Mouse (Mus musculus) ovary, postnatal 10 days (tissue): Measurements from ENCODE around the gene Iqcj.

Source experiments
- DNase-seq: peaks from one replicate; pipeline ENCODE4 v3.0.0; 2022; ENCODE audit warnings: low spot score

Gene Iqcj

DNA sequence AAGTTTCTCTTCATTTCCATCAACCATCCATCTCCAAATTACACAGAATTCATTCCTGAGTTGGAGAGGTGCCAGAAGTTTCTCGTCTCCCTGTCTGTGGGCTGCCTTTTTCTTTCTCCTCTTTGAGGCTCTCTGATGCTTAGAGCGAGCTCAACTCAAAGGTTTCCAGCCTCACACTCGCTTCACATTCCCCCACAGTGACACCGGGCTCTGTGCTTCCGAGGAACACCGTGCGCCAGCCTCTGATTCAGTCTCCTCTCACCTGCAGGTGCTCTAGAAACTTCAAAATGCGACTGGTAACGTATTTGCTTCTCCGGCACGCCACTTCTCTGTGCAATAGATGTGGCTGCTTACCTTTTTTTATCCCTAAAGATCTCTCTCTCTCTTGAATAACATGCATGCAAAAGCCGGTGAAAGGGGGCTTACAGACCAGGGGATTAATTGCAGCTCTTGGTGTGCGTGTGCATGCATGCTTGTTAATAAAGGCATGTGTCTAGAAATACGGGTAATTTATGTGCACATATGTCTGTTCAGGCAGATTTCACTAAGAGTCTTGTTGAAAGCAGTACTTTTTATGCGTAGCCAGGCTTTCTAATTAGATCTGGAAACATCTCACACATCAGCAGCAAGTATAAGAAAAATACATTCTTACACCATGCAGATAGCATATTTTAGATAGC lies at the start of gene Iqcj, which contains the start of gene Iqschfp:
Gene Iqcj, plus strand, starts transcription at position 195 of the 680 bp plus-strand sequence.
Gene Iqschfp, plus strand, starts transcription at position 207 of the 680 bp plus-strand sequence.
- no peak for DNase-seq

DNA sequence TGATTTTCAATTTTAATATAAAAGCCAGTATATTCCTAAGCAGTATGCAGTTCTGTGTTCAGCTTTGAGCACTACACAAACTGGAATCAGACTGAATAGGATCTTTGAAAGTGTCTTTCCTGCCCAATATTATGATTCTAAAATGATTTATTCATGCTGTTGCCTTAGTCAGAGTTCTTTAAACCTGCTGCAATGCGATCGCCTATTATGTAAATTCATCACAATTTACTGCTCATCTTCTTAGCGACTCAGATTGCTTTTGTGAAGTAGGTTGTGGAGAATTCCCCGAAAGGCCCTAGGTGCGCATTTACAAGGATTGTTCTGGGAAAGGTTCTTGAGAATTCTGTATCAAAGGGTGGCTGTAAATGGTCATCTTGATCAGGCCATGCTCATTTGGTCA lies 39.6 kb upstream of the Iqcj start:
- DNase-seq, result no peak

DNA sequence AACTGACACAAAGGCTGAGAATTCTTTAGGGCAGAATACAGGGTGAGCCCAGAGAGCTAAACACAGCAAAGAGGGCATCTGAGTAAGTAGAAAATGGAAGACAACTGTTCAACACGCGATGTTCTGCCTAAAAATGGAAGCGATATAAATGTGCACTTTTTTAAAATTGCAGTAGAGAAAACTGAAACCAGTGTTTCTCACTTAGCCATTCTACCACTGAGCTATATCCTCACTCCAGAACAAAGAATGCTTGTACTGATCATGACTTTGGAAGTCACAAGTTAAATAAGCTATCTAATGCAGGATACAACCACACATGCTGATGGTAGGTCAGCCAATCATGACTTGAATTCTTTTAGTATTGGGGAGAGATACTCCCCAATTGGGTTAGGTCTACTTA lies 30.5 kb upstream of the Iqcj start:
- DNase-seq, result no peak

DNA sequence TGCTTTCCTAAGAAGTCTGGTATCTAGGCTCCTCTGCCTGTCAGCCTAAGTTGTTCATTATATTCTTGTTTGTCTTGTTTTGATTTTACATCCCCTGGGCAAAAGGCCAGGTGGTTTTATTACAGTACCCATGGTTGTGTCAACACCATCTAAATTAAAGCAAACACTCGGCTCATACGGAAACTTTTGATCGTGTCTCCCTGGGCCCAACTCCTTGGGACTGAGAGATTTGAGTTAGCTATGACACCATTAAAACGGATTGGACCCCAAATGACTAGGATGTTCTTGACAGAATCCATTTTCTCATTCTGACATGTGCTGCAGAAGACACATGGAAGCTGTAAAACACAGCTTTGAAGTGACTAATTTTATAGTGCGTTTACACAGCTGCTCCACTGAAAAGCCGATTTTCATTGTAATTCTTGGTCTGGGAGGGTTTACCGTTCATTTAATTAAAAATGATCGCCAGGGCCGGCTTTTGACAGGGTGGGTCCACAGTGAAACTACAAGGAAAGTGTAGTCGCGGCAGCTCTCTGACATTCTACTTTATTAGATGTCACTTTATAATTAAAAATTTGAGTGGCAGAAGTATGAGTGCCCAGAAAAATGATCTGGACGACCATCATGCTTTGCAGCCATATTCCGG lies 24.5 kb upstream of the Iqcj start:
- no peak for DNase-seq

DNA sequence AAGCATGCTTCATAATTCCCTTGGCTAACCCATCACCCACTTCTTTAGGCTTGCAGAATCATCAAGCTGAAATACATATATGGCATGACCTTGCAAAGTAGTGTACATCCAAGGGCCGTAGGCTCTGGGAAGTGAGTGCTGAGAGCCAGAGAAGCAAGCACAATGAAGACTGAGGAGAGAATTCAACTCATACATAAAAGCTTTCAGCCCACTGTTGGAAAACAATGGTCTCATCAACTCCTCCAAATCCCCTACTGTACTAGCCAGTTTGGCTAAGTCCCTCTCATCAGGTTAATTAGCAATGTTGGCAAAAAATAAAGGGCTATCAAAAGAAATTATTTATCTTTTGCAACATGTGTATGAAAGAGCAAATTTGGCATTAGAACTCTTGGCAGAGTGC lies 22.6 kb upstream of the Iqcj start:
- DNase-seq, result no peak

DNA sequence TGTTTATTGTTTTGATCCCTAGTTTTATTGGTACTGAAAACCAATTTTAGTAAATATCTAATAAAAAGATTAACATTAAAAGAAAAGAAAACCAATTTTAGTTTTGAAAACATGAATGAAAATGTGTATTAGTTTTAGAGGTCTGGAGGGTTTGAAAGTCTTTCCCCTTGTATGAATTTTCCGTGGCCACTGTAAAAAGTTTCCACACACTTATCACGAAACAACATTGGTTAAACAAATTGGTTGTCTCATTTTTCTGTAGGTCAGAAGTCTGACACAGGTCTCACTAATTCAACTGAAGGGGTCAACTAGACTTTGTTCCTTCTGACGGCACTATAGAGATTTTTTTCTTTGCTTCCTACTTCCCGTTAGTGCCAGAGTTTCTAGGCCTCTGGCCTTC lies 14.8 kb upstream of the Iqcj start:
- DNase-seq, result no peak

DNA sequence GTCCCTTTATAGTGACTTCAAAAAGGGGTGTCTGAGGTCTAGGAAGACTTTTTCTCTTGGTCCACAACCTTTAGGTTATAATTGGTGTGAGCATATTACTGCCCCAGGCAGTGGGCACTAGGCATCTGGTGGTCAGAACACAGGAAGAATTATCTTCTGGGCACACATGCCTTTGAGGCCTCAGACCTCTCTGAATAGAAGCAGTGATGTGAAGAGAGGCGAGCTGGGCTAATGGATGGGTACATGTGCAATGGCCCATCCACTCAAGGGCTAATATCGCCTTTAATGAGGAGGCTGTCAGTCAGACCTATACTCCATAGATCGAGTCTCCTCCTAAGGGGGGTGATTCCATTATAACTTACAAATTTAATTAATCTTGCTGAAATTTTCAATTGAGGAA lies 7.7 kb upstream of the Iqcj start:
- no peak for DNase-seq

DNA sequence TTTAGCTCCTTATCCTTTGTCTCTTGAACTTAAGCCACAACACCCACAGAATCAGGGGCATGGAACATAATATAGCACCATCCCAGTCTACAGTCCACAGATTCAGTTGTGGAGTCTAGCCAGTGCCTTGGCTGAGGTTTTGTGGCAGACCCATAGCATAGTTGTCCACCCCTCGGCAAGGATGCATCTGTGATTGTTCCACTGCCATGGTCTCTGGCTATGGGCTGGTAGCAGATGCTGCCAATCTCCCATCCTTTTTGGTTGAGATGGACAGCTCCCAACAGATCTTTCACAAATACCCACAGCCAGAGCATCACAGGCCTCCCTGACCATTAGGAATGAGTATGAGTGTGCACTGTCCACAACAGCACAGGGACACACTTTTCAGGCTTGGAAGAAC lies 5.8 kb upstream of the Iqcj start:
- no peak for DNase-seq

DNA sequence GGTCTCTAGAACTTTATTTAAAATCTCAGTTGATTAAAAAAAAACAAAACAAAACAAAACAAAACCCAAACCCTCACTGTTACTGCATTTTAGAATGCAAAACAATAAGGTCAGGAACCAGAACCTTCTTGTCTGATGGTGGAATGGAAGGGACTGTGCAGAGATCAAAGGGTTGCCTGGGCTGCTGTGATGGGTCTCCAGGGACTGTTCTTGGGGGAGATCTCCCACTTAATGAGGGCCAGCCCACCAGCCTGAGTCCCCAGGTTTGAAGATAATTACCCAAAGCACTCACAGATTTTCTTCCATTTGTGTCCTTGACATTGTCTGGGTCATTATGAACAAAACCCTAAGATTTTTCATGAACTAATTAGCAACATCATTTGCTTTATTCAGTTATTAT lies 4.8 kb upstream of the Iqcj start:
- no peak for DNase-seq

DNA sequence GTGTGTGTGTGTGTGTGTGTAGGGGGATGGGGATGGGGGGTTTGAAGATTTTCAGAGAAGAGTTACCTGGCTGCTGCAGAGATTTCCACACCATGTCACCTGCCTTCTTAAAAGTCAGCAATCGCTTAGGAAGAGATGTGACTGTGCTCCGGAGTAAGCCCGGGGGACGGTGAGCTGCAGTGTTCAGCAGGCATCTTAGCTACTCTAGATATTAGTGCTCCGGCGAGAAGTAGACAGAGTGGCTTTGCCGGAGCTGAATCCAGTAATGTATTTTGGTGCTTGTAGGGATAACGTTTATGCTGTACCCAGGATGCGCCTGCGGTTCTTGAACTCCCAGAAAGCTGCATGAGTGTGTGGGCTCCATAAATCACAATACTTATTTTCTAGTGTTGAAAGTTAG lies 748 bp downstream of the Iqcj start:
- no peak for DNase-seq

DNA sequence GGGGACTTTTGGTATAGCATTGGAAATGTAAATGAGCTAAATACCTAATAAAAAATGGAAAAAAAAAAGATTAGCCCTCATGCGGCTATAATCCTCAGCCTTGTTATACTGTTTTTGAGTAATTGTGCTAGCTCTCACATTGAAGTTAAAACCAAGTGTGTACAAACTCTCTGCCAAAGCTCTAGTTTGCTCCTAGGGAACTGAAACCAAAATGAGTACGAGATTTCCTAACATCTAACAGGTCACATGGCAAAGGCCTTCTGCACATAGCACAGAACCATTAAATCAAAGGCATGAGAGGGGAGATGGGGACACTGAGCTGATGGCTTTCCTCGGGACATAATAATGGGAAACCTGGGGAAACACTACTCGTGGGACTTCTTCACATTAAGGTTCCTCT lies 10.5 kb downstream of the Iqcj start:
- DNase-seq, result no peak

DNA sequence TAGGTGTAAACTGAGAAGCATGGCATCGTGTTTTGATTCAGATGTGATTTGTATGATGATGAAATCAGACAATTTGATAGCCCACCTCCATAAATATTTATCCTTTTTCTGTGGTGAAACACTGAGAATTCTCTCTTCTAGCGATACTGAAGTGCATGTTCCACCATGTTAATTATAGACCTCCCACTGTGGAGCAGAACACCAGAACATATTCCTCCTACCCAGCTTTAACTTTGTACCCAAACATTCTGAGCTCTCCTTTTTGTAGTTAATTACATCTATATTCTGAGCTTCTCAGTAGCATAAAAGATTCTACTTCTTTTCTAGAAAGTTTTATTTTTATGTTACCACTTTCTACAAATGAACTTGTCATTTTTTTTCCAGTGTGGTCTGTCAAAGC lies 16.6 kb downstream of the Iqcj start:
- no peak for DNase-seq

DNA sequence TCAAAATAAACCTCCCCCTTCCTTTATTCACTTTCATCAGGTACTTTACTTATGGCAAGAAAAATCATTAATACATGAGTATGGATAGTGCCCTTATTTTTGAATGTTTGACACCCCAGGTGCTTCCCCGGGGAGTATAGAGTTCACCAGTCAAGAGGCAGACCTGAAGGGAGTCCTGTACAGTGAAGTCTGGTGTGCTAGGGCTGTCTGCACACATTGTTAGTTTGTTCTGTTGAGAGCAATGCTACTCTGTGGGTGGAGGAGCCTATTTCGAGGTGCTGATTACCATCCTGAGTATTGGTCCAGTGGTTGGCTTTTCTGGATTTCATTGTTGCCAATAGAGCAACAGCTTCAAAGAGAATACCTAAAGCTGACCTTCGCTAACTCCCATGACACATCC lies 26.1 kb downstream of the Iqcj start:
- no peak for DNase-seq

DNA sequence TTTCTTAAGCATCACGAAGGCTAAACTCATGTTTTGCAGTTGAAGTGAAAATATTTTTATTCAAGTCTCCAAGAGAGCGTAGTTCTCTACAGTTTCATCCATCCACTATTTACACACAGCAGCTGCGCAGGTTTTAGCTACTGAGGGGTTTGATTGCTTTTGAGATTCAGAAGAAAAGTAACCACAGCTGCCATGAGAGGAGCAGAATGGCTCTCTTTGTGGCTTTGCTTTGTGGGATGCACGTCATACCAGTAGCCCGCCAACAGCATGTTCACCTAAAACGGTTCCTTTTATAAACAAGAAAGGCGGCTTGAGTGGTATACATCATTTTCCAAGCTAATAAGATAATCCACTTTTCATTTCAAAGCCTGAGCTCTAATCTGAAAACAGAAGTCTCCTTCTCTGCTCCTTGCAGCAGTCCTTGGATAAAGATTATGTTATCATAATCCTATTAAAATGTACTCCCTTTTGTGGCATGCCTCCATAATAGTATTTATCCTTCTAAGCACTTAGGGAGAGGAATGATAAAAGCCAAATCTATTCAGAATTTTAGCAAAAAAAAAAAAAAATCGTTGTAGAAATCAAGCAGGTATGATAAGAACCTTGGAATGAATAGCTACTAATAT lies 26.7 kb downstream of the Iqcj start:
- DNase-seq, result no peak

DNA sequence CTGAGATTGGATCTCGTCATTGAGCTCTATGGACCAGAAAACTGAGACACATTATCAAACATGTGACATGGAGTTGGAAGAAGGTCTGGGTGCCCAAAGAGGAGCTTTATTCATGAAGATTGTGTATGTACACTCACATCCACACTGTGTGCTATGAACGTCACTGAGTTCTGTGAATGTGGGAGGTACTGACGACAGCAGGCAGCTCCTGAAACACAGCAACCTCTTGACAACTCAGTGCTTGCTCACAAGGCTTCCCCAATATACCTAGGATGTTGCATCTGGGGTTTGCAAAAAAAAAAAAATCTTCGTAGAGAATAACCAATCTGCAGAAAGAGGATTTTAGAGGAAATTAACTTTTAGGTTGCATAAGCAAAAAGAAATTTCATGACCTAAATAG lies 31.1 kb downstream of the Iqcj start:
- DNase-seq, result no peak

DNA sequence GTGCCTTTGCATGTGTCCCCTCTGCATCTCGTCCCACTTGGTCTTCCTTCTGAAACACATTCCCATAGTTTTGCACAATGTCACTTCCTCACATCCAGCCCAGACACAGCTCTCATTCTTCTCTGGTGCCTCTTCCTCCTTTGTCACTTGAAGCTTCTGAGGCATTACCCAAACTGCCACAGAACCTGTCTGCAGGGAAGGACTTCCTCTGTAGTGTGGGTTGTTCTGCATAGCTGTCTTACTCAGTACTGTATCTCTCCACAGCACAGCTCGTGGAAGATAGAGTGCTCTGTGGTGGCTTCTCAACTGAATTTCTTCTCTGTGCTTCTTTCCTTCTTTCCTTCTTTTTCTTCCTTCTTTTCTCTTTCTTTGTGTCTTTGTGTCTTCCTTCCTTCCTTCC lies 33.4 kb downstream of the Iqcj start:
- DNase-seq, result no peak

DNA sequence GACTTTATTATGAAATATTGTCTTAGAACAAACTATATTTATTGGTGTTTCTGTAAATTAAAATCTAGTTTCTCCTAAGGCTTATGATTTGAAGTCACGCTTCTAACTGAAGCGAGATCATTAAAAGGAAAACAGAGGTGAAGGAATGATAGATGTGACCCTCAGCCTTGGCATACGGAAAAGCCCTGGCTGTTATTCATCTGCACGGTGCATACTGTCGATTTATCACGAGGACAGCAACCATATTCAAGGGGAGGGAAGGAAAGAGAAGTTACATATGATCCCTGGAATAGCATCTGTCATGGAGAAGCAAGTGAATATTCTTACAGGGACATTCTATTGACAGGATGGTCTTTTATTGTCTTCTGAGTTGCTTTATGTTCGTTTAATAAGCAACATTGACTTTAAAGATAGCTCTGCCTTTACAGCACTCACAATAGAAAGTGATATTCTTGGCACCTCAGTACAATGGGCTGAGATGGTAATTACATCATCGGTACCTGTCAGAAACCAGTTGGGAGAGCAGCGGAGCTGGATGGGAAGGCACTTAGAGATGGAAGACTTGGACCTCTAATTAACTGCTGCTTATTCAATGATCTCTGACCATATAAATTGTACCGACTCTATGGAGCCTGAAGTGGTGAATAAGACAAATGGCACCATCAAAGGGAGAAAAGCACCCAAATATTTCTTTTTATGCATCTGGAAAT lies 38.6 kb downstream of the Iqcj start:
- no peak for DNase-seq

DNA sequence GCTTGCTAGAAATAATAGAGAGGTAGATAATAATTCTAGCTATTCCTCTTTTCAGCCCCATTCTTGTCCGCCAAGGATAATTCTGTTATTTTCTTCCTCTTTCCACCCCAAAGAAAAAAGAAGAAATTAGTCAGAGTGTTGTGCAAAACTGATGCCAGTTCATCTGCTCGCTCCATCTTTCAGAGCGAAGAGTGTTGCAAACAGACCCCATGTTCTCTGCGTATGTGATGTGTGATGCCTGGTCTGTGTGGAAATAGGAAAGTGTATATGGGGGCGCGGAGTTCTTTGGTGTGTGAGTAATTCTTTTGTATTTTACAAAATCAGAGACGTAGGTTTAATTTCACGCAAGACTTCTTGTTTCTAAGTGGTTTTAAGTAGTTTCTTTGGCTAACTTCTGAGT lies 39.2 kb downstream of the Iqcj start:
- DNase-seq, result no peak

DNA sequence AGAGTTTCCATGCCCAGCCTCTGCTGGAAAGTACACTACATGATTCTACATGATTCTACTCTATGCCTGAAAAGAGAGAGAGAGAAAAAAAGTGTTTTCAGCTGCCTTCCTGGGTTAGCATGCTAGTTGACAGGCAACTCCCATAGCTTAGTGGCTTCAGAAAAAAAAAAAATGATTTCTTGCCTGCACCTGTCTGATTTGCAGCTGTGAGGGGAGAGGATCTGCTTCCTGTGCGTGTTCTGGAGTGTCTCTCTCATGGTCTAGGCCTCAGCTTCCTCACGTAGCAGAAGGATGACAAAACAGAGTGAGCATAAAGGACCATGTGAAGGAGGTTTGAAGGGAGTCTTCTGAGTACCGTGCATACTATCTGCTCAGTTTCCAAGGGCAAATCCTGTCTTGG lies 39.9 kb downstream of the Iqcj start:
- no peak for DNase-seq

DNA sequence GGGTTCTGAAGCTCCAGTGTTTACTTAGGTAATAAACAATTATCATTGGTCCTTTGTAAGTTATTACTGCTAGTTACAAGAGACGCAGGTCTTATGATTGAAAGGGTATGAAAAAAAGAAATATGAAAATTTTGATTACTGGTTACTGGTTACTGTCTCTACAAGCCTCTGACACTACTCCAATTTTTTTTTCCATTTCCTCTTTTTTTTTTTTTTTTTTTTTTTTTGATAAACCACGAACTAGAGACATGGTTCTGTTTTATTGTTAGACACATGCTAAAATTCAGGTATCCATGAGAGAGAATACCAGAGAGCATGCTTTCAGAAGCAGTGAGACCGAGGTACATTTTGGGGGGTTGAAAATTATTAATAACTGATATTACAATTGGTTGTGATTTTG lies 43.8 kb downstream of the Iqcj start:
- no peak for DNase-seq

DNA sequence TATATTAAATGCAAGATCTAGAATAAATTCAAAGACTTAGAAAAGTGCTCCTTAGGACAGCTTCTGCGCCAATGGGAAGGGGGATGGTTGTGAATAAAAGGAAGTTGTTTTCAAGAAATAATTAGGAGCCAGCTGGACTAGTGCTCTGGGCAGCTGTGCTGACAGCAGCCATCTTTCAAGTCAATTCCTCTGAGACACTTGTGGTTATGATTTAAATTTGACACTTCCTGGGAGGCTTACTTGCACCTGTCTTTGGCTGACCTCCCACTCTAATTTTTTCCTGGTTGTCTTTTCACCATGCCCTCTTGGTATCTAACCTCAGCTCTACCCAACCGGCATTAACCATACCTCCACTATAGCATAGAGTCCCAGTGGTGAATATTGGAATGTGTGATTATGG lies 55.0 kb downstream of the Iqcj start:
- DNase-seq, result no peak

DNA sequence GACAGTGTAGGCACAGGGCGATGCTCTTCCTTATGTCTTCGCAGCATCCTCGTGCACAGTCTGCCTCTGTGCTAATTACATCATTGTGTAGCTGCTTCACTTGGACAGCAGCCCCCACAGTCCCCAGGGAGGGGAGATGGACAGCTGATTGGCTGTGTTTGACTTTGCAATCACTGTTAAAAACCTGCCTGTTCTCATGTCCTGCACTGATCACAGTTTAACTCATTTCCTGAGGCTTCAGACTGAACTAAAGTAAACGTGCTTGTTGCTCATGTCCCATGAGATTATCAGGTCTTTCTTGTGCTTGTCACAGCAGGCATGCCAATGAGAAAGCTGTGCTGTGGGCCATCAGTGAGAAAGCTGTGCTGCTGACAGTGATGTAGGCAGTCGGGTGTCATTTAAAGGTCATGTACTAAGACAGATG lies 60.5 kb downstream of the Iqcj start:
- no peak for DNase-seq

DNA sequence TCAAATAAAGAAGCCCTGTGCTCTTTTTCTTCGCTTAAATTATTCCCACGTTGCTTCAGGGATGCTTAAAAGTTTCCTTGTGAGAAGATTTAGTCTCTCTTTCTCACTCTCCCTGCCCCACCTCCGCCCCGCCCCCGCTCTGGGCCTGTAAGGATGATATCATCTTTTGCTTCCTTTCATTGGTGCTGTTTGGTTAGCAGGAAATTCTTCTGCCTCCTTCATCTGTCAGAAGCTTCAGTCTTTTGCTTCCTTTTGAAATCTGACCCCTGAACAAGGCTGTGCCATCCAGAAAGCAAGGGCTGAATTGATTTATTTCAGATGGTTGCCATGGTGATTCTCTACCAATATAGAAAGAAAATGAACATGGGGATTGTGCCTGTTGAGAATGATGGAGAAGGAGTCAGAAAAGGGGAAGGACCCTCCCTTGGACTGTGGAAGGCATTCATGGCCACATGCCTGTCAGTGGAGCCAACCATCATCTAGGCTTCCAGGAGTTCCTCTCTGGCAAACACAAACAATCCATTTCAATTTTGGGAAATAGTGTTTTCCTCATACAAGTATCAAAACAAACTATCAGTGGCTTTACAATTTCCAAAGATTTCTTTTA lies 62.5 kb downstream of the Iqcj start:
- DNase-seq, result no peak
